Mouse (Mus musculus) telencephalon, adult 2 months (tissue): ENCODE results near the gene Rims3.

Experiments
- DNase-seq: peaks from one replicate; pipeline ENCODE4 v3.0.0-alpha.2; 2011; ENCODE audit warnings: low read depth, low spot score

Gene Rims3

GRCm38 (mm10) chr4:120850946-120851345 is 3.7 kb upstream of the Rims3 start:
- DNase-seq: no peak

GRCm38 (mm10) chr4:120855360-120856060 is 894 bp downstream of the Rims3 start:
- DNase-seq: no peak

- no peak for DNase-seq
Measured at GRCm38 (mm10) chr4:120856376-120856775, 1.8 kb downstream of the Rims3 start.

- DNase-seq: peak; percentile 68
Measured at GRCm38 (mm10) chr4:120859865-120860264, 5.2 kb downstream of the Rims3 start.

GRCm38 (mm10) chr4:120866211-120866610 is 11.6 kb downstream of the Rims3 start:
- no peak for DNase-seq

GRCm38 (mm10) chr4:120868246-120868645 is 13.6 kb downstream of the Rims3 start:
- no peak for DNase-seq

- DNase-seq: no peak
Measured at GRCm38 (mm10) chr4:120868988-120869387, 14.4 kb downstream of the Rims3 start.

- DNase-seq: no peak
Measured at GRCm38 (mm10) chr4:120870262-120870748, 15.7 kb downstream of the Rims3 start.

- no peak for DNase-seq
Measured at GRCm38 (mm10) chr4:120875961-120876360, 21.3 kb downstream of the Rims3 start.

GRCm38 (mm10) chr4:120878728-120879127 is 24.1 kb downstream of the Rims3 start:
- peak; percentile 64 for DNase-seq

GRCm38 (mm10) chr4:120879386-120879785 is 24.8 kb downstream of the Rims3 start:
- no peak for DNase-seq

- DNase-seq: no peak
Measured at GRCm38 (mm10) chr4:120880731-120881432, 26.3 kb downstream of the Rims3 start.

GRCm38 (mm10) chr4:120882002-120882625 is 27.5 kb downstream of the Rims3 start:
- peak; percentile 83 for DNase-seq

- no peak for DNase-seq
Measured at GRCm38 (mm10) chr4:120885208-120886120, 30.8 kb downstream of the Rims3 start.

- DNase-seq: no peak
Measured at GRCm38 (mm10) chr4:120886131-120886530, 31.5 kb downstream of the Rims3 start.

- no peak for DNase-seq
Measured at GRCm38 (mm10) chr4:120886811-120887210, 32.2 kb downstream of the Rims3 start.

GRCm38 (mm10) chr4:120887381-120888112 is 32.9 kb downstream of the Rims3 start:
- no peak for DNase-seq

- no peak for DNase-seq
Measured at GRCm38 (mm10) chr4:120888884-120889283, 34.3 kb downstream of the Rims3 start.

GRCm38 (mm10) chr4:120890754-120891440 is 36.3 kb downstream of the Rims3 start:
- no peak for DNase-seq

- no peak for DNase-seq
Measured at GRCm38 (mm10) chr4:120891960-120892359, 37.3 kb downstream of the Rims3 start.
